Mouse (Mus musculus): ENCODE measurements around the gene Gm10295.

DNA sequence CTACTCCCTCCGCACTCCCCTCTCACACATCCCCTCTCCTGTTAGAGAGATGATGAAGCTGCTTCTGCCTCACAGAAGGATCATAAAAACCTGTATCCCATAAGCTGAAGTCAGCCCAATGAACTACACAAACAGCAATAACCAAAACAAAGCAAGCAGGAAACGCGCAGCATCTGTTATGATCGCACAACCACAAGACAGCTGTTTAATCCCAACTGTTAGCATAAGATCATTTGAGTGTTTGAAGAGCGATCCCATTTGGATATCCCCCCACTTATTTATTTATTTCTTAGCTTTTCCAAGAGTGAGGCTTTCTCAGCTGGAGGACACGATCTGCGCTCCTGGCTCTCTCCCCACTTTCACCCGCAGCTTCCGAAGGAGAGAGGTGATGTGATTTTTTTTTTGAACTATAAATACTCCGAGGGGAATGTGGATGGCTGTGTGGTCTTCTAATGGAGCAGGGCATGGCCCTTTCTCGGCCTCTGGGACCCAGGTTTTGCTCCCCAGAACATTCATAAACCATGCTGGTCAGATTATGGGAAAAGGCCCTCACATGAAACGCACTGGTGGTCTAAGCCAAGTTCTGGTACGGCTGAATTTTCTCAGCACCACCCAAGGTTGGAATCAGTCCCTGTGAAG lies 17.4 kb upstream of the Gm10295 start:
- TF ChIP-seq POLR2A (IDR thresholded peaks at IDR 0.05; ENCODE audit: borderline replicate concordance, insufficient read depth, low read length) (no peak), CTCF (IDR thresholded peaks at IDR 0.05; ENCODE audit: borderline replicate concordance, insufficient read depth, low read depth, low read length) (no peak)
